Mouse (Mus musculus) E14TG2a.4 (cell line): ENCODE data around the gene Dpp8.
"Not testable (repeated sequence)": the region's sequence is repeated elsewhere in the genome, so short reads cannot be mapped to it uniquely, and the experiment has no call there.

ENCODE experiments used
- CTCF ChIP-seq: conservative IDR thresholded peaks from 2 replicates; pipeline ENCODE4 v1.5.1; 2014; ENCODE audit warnings: low read length
- NANOG ChIP-seq: IDR thresholded peaks from 2 replicates; pipeline ENCODE4 v1.6.1; 2014; ENCODE audit warnings: borderline replicate concordance, low read length, mixed read lengths
- POU5F1 ChIP-seq: IDR thresholded peaks from 2 replicates; pipeline ENCODE4 v1.6.1; 2014; ENCODE audit warnings: low read length, borderline replicate concordance

GRCm38 (mm10) chr9:65031355-65031754 is 859 bp upstream of the Dpp8 start:
- TF ChIP-seq CTCF: peak; percentile 11; the same call in 1 of the 2 replicates
- not testable (repeated sequence) for TF ChIP-seq NANOG, POU5F1
